Mouse (Mus musculus) liver, postnatal 0 days (tissue): Measurements from ENCODE around the gene Ninj1.

Experiments used
- CTCF ChIP-seq: sonication (generic); IDR thresholded peaks from 2 replicates; pipeline ENCODE4 v1.5.1; 2016; ENCODE audit warnings: antibody characterized with exemption, low read depth
- EP300 ChIP-seq: IDR thresholded peaks from 2 replicates; pipeline ENCODE4 v1.6.1; 2016; ENCODE audit warnings: antibody characterized with exemption, low read depth, mild to moderate bottlenecking

DNA sequence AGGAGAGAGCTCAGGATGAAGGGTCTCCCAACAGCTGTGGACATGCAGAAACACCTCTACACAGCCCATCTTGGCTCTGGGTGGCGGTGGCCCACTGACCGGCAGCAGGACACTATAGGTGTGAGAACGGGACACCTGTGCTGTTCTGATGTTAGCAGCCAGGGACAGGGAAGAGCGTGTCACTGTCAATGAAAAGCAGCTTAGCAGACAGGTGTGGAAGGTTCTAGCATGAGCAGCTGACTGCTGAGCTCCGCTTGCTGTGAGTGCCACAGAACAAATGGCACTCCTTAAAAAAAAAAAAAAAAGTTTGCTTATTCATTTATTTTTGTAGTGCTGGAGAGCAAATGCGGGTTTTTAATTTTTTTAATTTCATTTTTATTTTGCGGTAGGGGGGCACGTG is 50.3 kb downstream of the Ninj1 start:
- TF ChIP-seq CTCF (no peak), EP300 (no peak)
